Mouse (Mus musculus) gastrocnemius, postnatal 14 days (tissue): Measurements from ENCODE around the gene Nhej1. TPM values are rescaled to one million over a fixed set of nuclear protein-coding genes. Genes with fewer than 3 reads are reported as not detected.

Experiments used
- DNase-seq: peaks from one replicate; pipeline ENCODE4 v3.0.0; 2021; ENCODE audit warnings: mixed read lengths
- intact Hi-C: fragments of 180-260 bp; cut with DNase I; formaldehyde crosslinking; loops from one replicate; pipeline ENCODE4 v1.15.1; 2025; ENCODE audit warnings: low total_unique reads
- total RNA-seq, 2 experiments: library from RNA; stranded (reverse); gene quantifications; 2 replicates each; pipeline ENCODE4 v1.2.3; 2021

Gene Nhej1
- total RNA-seq, 2 experiments from 2014 or later = 4.8 to 5.1 TPM

DNA sequence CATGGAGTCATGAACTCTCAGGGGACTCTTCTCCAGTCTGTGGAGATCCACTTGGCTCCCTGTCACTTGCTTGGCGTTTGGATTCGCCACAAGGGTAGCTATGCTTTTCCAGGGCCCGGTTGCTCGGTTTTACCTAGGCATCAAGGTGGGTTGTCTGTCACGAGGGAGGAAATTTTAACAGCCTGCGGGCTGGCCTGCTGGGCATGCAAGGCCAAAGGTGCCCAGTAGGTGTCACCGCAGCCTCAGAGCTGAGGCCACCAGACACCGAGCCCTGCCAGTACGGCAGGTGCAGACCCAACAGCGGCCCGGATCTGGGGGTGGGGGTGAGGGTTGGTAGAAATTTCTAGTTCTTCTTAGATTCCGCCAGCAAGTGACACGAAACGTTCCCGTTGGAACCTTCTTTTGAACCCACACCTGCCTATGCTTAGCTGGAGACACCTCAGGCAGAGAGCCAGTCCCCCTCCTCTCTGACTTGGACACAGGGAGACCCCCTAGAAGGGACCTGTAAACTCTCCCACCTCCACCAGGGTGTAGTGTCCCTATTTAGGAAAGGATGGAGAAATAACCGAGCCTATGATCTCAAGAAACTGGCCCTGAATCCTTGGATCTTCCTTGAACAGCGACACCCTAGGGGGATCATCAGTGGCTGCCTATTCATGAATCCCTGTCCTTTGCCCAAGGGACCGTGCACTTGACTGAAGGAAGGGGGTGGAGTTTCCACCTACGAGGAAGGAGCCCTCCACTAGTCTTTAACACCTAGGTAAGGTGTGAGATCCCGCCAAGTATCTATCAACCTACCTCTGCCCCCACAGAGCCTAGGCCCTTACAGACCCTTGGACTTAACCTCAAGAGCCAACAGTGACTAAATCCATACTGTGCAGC is 176.0 kb downstream of the Nhej1 start:
- intact Hi-C loops = loop anchor here (5.0 kb wide), 1 partner anchor 68 kb away; no protein-coding TSS in a partner anchor
- peak; percentile 54 for DNase-seq

DNA sequence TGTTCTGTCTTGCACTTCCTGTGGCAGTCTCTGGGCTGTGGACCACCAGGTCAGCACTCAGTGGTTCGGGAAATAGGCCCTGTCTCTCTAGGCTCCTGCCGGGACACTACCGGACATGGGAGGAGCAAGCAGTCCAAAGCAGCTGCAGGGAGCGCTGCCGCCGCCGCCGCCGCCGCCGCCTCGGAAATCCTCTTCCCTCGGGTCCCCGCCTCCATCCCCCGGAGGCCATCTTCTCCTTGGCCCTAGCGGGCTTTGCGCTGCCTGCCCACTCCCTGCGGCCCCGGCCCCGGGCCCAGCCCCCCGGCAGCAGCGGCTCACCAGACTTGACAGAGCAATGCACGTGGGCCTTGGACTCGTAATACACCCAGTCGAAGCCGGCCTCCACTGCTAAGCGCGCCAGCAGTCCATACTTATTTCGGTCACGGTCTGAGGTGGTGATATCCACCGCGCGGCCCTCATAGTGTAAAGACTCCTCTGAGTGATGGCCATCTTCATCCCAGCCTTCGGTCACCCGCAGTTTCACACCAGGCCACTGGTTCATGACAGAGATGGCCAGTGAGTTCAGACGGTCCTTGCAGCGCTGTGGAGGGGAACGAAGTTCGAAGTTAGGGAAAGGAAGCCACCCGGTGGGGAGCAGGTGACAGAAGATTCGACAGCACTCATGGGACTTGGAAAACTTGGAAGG is 176.9 kb downstream of the Nhej1 start:
- intact Hi-C loops = loop anchor here (5.0 kb wide), 1 partner anchor 69 kb away; no protein-coding TSS in a partner anchor

DNA sequence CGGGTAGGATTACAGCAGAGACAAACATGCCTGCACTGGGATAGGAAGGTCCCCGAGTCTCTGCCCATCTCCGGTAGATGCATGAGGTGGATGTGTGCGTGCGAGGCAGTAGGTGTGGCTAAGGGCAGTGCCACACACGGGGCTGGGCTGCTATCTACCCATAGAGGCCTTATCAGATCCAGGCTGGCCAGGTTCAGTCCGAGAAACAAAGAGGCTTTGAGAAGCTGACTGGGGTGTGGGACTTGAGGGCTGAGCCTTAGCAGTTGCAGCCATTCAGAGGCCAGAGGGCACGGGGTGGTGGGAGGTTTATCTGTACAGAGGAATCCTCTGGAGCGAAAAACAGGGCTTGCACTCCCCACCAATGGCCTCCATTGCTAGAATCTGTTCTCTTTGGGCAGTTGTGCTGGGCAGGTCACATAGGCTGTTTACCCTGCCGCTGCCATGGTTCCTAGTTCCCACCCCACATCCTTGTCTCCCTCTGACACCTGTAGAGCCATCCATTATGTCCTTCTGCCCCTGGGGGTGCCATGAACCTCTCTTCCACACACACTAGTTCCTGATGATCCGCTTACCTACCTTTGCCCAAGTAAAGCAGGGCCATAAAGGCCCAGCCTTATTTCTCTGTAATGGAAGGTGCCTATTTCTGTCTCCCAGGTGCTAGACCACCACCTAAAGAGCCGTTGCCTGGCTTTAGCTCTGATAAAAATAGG is 183.2 kb downstream of the Nhej1 start:
- intact Hi-C loops = no loop called here
- no peak for DNase-seq

More for the DNA sequence above, 176.9 kb downstream of the Nhej1 start:
- no peak for DNase-seq

DNA sequence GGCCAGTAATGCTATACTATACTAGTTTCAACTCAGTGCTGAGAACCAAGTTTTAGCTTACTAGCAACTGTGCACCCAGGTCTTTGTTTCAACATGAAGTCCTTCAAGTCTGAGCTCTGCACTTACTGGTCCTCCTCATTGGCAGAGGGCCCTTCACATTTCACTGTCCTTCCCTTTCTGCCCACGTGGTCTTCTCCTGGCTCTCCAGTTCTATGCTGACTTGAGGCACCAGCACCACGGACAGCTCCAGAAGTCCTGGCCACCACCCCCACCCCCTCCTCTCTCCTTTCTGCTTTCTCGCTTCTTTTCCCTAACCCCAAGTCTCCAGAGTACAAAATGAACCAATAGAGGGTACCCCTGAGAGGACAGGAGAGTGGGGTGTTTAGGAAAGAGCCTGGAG is 185.2 kb downstream of the Nhej1 start:
- intact Hi-C loops = no loop called here
- no peak for DNase-seq

DNA sequence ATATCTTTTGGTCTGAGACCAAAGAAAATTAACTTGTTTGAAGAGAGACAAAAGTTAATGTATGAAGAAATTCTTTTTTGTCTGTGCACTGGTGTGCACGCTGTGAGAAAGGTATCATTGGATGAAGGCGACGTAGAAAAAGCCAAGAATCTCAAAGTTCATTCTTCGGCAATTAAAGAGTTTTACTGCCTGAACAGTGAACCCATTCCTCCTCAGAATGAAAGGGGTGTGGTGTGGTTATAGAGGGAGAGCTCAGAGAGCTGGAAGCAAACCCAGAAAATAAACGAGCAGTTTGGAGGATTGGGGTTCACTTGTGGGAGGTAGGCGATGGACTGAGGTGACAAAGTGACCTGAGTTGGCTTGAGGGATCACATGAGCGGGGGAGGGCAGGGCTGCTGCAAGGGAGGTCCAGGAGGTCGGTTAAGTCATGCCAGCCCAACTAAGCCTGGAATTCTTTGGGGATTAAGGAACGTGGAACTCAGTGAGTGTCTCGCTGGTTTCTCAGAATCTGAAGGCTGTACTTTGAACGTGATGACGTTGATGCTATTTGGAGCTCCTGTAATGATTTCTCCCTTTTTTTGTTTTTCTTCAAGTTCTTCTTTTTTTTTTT is 188.7 kb downstream of the Nhej1 start:
- intact Hi-C loops = no loop called here
- no peak for DNase-seq

DNA sequence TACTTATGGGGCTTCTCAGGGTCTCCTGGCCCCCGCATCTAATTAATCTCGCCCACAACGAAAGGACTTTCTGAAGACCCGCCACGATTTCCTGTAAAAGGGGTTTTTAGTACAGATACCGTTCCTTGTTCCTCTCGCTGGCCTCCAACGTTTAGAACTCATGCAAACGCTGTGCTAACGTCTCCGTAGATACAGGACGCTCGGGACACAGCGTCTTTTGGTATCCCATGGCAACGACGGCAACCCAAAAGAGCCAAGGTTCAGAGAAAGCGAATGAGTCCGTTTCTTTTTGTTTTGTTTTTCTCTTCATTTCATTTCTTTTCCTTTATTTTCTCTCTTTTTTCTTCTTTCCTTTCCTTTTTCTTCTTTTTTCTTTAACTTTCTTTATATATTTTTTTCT is 189.6 kb downstream of the Nhej1 start, which contains the start of gene Cfap65:
TSS of gene Cfap65 (minus strand) at position 198 of the 400 bp plus-strand sequence.
- intact Hi-C loops = no loop called here
- DNase-seq = no peak

DNA sequence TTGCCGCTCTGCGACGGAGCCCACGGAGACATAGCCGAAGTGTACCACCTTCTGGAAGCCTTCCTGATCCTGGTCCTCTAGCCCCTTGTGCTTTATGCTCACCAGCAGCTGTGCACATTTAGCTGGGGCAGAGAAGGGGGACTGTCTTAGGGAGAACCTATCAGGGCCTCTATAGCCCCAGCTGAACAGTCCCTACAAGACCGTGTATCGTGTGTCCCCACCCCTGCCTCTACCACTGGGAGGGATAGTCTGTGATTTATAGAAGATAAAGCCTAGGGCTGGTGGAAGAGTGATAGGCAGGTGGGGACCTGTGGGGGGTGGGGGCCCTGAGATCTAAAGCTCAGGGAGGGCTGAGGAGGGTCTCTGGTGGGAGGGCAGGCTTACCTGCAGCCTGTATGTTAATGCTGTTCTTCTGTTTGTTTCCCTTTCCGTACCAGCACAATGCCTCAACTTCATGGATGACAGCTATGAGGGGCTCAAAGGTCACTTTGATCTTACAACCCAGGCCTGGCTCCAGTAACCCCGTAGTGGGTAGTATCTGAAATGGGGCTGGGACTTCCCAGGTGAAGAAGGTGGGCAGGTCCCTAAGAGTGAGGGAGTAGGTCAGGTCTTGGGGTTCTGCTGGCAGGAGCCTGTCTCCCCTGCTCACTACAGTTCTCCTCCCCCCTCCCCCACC is 197.2 kb downstream of the Nhej1 start:
- DNase-seq = no peak
- intact Hi-C loops = no loop called here

DNA sequence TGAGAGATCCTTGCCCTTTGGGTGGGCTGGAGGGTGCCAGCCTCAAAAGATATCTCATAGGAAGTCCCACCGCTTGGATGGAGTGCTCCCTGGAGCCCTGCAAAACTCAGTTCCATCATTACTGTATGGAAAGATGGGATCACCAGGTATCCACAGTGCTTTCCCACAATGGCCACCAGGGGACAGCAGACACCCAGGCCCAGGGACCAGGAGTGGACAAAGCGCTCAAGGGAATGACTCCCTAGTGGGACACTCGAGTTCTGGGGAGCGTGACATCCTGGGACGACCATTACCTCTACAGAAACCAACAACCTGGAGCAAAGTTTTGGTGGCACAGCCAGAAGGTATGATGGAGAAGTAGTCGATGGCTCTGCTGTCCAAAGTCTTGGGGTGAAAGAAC is 198.3 kb downstream of the Nhej1 start:
- intact Hi-C loops = no loop called here
- no peak for DNase-seq

DNA sequence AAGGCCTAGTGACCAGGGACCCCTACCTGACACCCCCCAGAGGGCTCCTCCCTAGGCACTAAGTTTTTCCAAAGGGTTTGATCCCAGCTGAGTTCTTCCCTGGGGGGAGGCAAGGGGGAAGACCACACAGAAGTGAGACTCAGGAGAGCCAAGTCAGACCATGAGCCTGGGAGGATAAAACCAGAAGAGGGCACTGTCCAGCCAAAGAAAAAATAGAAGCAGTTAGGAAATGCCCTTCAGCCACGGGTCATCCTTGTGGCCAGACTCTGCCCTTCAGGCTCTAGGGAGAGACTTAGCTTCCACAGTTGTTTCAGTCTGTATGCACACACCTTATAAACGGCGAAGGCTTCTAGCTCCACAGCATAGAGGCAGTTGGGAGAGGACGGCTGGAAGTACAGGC is 200.5 kb downstream of the Nhej1 start:
- intact Hi-C loops = no loop called here
- DNase-seq = no peak

Other genes with a start within 250 kb of the Nhej1 start
- not detected for gene Fev, start 239.8 kb downstream of the Nhej1 start, total RNA-seq
- not detected for gene Cryba2, start 232.1 kb downstream of the Nhej1 start, total RNA-seq
- not detected for gene Cfap65, start 189.6 kb downstream of the Nhej1 start, total RNA-seq
- under 1 TPM; 0.10 to 0.20 TPM for gene Ihh, start 173.5 kb downstream of the Nhej1 start, total RNA-seq
- under 1 TPM in 1 of 2 experiments, not detected in 1; 0.11 TPM for gene Slc23a3, start 8.7 kb upstream of the Nhej1 start, total RNA-seq
- gene Cnppd1, start 17.5 kb upstream of the Nhej1 start, total RNA-seq = 10 to 100 TPM; 15.1 to 18.4 TPM
- 10 to 100 TPM; 13.2 to 15.1 TPM for gene Retreg2, start 17.6 kb upstream of the Nhej1 start, total RNA-seq
- 10 to 100 TPM; 14.9 to 17.0 TPM for gene Zfand2b, start 43.4 kb upstream of the Nhej1 start, total RNA-seq
- gene Abcb6, start 55.2 kb upstream of the Nhej1 start, total RNA-seq = 10 to 100 TPM; 25.2 to 26.4 TPM
- gene Ankzf1, start 67.0 kb upstream of the Nhej1 start, total RNA-seq = 1 to 10 TPM; 4.0 to 5.7 TPM
- 10 to 100 TPM; 58.2 to 61.7 TPM for gene Atg9a, start 67.0 kb upstream of the Nhej1 start, total RNA-seq
- 1 to 10 TPM; 4.5 to 4.8 TPM for gene Glb1l, start 85.6 kb upstream of the Nhej1 start, total RNA-seq
- 10 to 100 TPM; 27.2 to 28.2 TPM for gene Stk16, start 85.6 kb upstream of the Nhej1 start, total RNA-seq
- gene Tuba4a, start 94.7 kb upstream of the Nhej1 start, total RNA-seq = 100 to 1,000 TPM; 475 to 599 TPM
- not detected for gene A630095N17Rik, start 106.9 kb upstream of the Nhej1 start, total RNA-seq
- gene Dnajb2, start 111.2 kb upstream of the Nhej1 start, total RNA-seq = 10 to 100 TPM; 32.4 to 33.2 TPM
- gene Ptprn, start 139.3 kb upstream of the Nhej1 start, total RNA-seq = under 1 TPM; 0.08 to 0.13 TPM
- gene Resp18, start 153.2 kb upstream of the Nhej1 start, total RNA-seq = not detected
- 10 to 100 TPM; 52.7 to 54.6 TPM for gene Dnpep, start 192.8 kb upstream of the Nhej1 start, total RNA-seq
- gene Des, start 235.1 kb upstream of the Nhej1 start, total RNA-seq = 1,000 to 10,000 TPM; 1,553 to 1,562 TPM